Mouse (Mus musculus) embryonic facial prominence, embryonic 12.5 days (tissue): ENCODE data around the gene Tbc1d10a. TPM values are rescaled to one million over a fixed set of nuclear protein-coding genes. Genes with fewer than 3 reads are reported as not detected.

Experiments used
- ATAC-seq: fragments of 200-750 bp; cut with Nextera tagmentation; 2 replicates; pipeline ENCODE4 v1.8.0; 2017; ENCODE audit not compliant: insufficient number of reproducible peaks, insufficient read depth, low FRiP score, low TSS enrichment
- H3K27ac ChIP-seq: fragments of 300-500 bp; sonication (generic); 2 replicates; pipeline ENCODE4 v1.5.1; 2016; ENCODE audit warnings: mild to moderate bottlenecking
- H3K27me3 ChIP-seq: fragments of 300-500 bp; sonication (generic); 2 replicates; pipeline ENCODE4 v1.6.1; 2016; ENCODE audit warnings: mild to moderate bottlenecking, moderate library complexity
- H3K36me3 ChIP-seq: fragments of 300-500 bp; sonication (generic); 2 replicates; pipeline ENCODE4 v1.6.1; 2016; ENCODE audit warnings: mild to moderate bottlenecking
- H3K4me1 ChIP-seq: fragments of 300-500 bp; sonication (generic); 2 replicates; pipeline ENCODE4 v1.6.1; 2016
- H3K4me2 ChIP-seq: fragments of 300-500 bp; sonication (generic); replicated peaks from 2 replicates; pipeline ENCODE4 v1.6.1; 2016; ENCODE audit warnings: mild to moderate bottlenecking, moderate library complexity
- H3K4me3 ChIP-seq: fragments of 300-500 bp; sonication (generic); 2 replicates; pipeline ENCODE4 v1.5.1; 2016; ENCODE audit warnings: mild to moderate bottlenecking
- H3K9ac ChIP-seq: fragments of 300-500 bp; sonication (generic); 2 replicates; pipeline ENCODE4 v1.6.1; 2016; ENCODE audit warnings: mild to moderate bottlenecking, moderate library complexity
- H3K9me3 ChIP-seq: fragments of 300-500 bp; sonication (generic); 2 replicates; pipeline ENCODE4 v1.6.1; 2016; ENCODE audit warnings: mild to moderate bottlenecking, moderate library complexity
- WGBS: fragments of 180-500 bp; shearing (Covaris S2); methylation state at CpG from one replicate; pipeline ENCODE4 v1.1.7; 2016; 5-methylcytosine and 5-hydroxymethylcytosine counted together
- polyA plus RNA-seq: library from polyadenylated mRNA; unstranded; fragments of >200 nt; fragmentation: Nextera tagmentation; extraction: Ambion mirVana; gene quantifications from 2 replicates; pipeline ENCODE4 v1.2.1, GENCODE M21; 2016

Tbc1d10a gene
- 34.7 and 39.2 TPM in 2 replicates for polyA plus RNA-seq

DNA sequence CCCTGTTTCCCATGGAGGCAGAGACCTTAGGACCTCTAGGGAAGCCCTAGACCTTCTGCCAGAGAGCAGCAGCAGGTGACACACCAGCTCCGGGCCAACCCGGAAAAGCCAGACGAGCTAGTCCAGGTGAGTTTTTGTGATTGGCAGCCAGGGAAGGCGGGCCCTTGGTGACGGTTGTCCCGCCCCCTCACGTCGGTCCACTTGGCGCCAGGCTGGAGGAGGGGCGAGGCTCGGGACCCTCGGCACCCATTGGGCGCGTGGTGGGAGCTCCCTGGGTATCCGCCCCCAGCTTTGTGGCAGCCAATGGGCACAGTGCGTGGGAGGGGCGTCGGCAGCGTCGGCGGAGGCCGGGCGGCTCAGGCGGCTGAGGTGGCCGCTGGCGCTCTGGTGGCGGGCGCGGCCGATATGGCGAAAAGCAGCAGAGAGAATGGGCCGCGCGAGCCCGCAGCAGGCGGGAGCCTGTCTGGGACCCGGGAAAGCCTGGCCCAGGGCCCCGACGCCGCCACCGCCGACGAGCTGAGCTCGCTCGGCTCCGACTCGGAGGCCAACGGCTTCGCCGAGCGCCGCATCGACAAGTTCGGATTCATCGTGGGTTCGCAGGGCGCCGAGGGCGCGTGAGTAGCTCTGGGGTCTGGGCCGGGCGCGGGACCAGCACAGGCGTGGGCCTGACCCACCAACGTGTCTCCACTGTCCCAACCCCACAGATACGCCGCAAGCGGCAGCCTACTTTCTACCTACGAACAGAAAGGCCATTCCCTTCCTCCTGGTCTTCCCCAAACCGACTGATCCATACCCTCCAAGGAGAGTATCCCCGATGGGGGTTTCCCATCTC is at the start of gene Tbc1d10a:
Tbc1d10a (plus strand) TSS at position 304 of the 832 bp plus-strand sequence.
- peaks cover 15% of the 10 kb centered on the region for H3K36me3 ChIP-seq
- WGBS, result under 1% methylated on average over 56 of the region's 71 CpGs
- peak; percentile 97 for ATAC-seq

DNA sequence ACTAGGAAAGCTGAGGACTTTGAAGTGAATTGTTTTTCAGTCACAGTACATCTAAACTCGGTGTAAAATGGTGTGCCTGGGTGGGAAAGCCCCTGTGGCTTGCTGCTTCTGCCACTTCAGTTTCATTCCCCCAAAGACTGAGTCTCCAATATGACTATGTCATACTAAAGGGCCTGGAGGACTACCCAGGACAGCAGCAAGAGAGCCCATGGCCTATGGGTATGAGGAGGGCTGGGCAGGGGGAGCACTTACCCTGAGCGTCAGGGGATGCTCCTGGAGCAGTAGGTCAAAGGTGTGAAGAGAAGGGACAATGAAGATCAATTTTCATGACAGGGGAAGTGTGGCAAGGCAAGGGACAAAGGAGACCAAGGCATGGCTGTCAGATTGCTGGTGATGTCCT is 47.6 kb upstream of the Tbc1d10a start:
- Histone ChIP-seq H3K9ac (no peak overlapping the region), H3K27ac (no peak overlapping the region), H3K4me3 (no peak overlapping the region), H3K27me3 (no peaks in the 10 kb centered on the region), H3K9me3 (no peaks in the 10 kb centered on the region), H3K36me3 (peaks cover 67% of the 10 kb centered on the region), H3K4me1 (peaks cover 14% of the 10 kb centered on the region), H3K4me2 (no peak overlapping the region)
- WGBS, result 74% methylated on average over 2 of the region's 2 CpGs
- ATAC-seq, result no peak

More for the DNA sequence above, at the start of gene Tbc1d10a:
- no peaks in the 10 kb centered on the region for H3K27me3 ChIP-seq
- peaks cover 22% of the 10 kb centered on the region for H3K4me1 ChIP-seq
- H3K9me3 ChIP-seq, result no peaks in the 10 kb centered on the region
- peak within 1 kb of the TSS; percentile 87 for H3K9ac ChIP-seq
- H3K4me3 ChIP-seq, result peak within 1 kb of the TSS; percentile 85
- H3K27ac ChIP-seq, result peak within 1 kb of the TSS; percentile 65; the same call in 1 of the 2 replicates
- H3K4me2 ChIP-seq, result peak within 1 kb of the TSS; percentile 85

DNA sequence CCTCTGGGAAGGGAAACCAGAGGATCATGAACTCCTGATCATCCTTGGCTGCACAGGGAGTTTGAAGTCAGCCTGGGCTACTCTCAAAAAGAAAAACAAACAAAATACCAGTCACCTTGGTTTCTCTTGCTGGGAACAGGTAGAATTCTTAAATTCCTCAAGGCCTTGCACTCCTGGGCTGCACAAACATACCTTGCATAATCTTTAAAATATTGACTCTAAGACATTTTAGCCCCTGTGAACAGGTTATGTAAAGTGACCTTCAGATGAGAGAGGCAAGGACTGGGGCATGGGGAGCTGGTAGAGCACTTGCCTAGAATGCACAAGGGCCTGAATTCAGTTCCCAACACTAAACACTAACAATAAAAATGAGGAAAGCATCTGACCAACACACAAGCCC is 45.1 kb upstream of the Tbc1d10a start:
- Histone ChIP-seq H3K27ac (no peak overlapping the region), H3K4me2 (no peak overlapping the region), H3K4me3 (no peak overlapping the region), H3K36me3 (peaks cover 81% of the 10 kb centered on the region), H3K27me3 (no peaks in the 10 kb centered on the region), H3K9me3 (no peaks in the 10 kb centered on the region), H3K4me1 (peaks cover 4% of the 10 kb centered on the region), H3K9ac (no peak overlapping the region)
- no peak for ATAC-seq

DNA sequence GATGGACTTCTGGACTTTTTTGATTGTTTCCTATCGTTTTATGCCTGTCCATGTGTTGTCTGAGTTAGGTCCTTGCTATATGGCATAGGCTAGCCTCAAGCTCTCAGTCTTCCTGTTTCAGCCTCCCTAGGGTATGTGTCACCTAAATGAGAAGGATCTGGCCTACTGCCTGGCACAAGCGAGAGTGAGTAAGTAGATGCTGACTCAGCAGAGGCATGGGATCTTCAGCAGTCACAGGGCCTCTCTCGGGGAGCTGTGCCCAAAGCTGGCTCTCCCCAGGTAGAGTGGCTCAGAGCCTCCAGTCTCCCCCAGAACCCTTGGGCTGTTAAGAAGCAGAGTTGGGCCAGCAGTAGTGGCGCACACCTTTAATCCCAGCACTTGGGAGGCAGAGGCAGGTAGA is 44.2 kb upstream of the Tbc1d10a start:
- H3K4me3 ChIP-seq, result no peak overlapping the region
- H3K4me2 ChIP-seq, result no peak overlapping the region
- H3K27ac ChIP-seq, result no peak overlapping the region
- H3K9ac ChIP-seq, result no peak overlapping the region
- no peaks in the 10 kb centered on the region for H3K4me1 ChIP-seq
- 85% methylated on average over 4 of the region's 4 CpGs for WGBS
- H3K27me3 ChIP-seq, result no peaks in the 10 kb centered on the region
- H3K9me3 ChIP-seq, result no peaks in the 10 kb centered on the region
- ATAC-seq, result no peak
- peaks cover 77% of the 10 kb centered on the region for H3K36me3 ChIP-seq

DNA sequence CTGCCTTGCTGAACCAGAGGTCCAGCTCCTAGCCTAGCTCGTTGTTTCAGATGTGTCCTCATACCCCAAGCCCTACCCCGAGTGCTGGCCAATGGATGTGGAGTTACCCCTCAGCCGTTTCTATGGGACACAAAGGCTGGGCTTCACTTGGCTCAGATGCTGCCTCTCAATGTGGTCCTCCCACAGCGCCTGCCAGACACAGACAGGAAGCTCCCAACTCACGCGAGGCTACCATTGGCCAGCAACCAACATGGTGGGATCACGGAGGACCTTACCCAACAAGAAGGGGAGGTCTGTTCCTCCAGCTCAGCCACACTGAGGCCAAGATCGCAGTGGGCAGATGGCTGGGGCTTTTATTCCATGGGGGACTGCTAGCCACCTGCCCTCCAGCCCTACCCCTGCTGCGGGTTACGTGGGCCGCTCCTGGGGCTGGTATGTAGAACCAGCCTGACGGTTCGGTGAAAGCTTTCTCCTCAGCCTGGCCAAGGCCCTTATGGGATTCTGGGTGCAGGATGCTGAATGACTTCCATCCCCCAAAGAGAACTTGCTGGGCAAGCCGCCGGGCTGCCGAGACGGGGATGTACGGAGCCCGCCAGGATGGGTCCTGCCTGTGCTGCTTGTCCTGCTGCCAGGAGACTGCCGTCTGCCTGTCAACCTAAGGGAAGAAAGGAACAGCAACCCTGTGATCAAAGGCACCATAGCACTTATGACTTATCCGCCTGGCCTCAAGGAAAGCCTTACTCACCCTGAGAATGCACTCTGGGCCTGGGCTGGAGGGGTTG is 43.1 kb upstream of the Tbc1d10a start:
- no peak overlapping the region for H3K9ac ChIP-seq
- no peak overlapping the region for H3K27ac ChIP-seq
- no peaks in the 10 kb centered on the region for H3K27me3 ChIP-seq
- peaks cover 72% of the 10 kb centered on the region for H3K36me3 ChIP-seq
- H3K4me1 ChIP-seq, result no peaks in the 10 kb centered on the region
- no peaks in the 10 kb centered on the region for H3K9me3 ChIP-seq
- no peak for ATAC-seq
- H3K4me2 ChIP-seq, result no peak overlapping the region
- no peak overlapping the region for H3K4me3 ChIP-seq
- 90% methylated on average over 21 of the region's 21 CpGs for WGBS

DNA sequence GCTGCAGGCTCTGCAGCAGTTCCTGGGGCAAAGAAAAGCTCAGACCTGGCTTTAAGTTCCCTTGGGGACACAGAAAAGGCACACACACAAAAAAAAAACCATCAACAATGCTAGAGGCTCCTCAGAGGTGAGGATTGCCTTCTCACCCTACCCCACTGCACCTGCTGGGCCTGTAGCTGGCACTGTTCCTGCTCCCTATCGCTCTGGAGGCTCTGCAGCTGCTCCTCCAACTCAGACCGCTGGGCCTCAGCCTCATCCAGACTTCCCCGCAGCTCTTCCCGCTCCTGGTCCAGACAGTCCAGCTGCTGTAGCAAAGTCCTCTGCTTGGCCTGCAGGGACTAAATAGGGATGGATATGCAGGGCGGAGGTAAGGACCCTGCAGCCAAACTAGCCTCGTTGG is 40.2 kb upstream of the Tbc1d10a start:
- no peak for ATAC-seq
- Histone ChIP-seq H3K9me3 (no peaks in the 10 kb centered on the region), H3K27ac (no peak overlapping the region), H3K36me3 (peaks cover 58% of the 10 kb centered on the region), H3K27me3 (no peaks in the 10 kb centered on the region), H3K4me2 (no peak overlapping the region), H3K4me3 (no peak overlapping the region), H3K9ac (no peak overlapping the region), H3K4me1 (no peaks in the 10 kb centered on the region)
- WGBS, result 79% methylated on average over 6 of the region's 6 CpGs

DNA sequence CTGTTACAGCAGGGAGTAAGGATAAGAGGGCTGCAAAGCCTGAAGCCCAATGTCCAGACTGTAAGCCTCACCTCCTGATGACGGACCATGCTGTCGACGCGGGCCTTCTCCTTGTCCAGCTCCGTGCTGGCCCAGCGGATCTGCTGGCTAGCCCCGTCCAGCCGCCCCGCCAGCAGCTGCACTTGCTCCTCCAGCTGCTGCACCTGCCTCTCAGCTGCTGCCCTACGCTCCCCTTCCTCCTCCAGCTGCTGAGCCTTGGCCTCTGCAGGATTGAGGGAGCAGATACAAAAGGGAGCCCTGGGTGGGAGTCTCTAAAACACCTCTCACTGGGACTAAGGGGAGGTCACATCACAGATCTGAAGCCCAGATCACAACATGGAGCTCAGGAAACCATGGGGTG is 39.5 kb upstream of the Tbc1d10a start:
- Histone ChIP-seq H3K36me3 (peaks cover 50% of the 10 kb centered on the region), H3K27ac (no peak overlapping the region), H3K9me3 (no peaks in the 10 kb centered on the region), H3K4me1 (no peaks in the 10 kb centered on the region), H3K4me2 (no peak overlapping the region), H3K27me3 (no peaks in the 10 kb centered on the region), H3K9ac (no peak overlapping the region), H3K4me3 (no peak overlapping the region)
- WGBS, result 86% methylated on average over 10 of the region's 10 CpGs
- no peak for ATAC-seq

DNA sequence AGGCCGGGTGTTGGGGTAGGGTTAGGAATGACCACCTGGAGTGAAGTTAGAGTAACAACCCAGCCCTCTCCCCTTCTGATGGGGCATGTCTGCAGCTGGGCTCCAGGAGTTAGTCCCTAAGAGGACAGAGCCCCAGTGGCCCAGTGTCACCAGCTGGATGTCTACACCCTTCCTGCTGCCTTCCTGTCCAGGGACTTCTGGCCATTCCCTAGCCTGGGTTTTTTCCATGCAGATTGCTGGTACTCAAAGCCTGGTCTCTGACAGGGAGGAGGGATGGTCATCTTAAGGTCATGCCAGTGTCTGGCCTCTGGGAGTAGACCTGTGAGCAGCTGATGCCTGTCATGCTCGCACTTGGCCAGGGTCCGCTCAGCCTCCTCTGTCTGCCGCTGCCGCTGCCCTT is 38.5 kb upstream of the Tbc1d10a start:
- Histone ChIP-seq H3K9me3 (no peaks in the 10 kb centered on the region), H3K4me3 (no peak overlapping the region), H3K4me1 (no peaks in the 10 kb centered on the region), H3K4me2 (no peak overlapping the region), H3K27ac (no peak overlapping the region), H3K36me3 (peaks cover 40% of the 10 kb centered on the region), H3K9ac (no peak overlapping the region), H3K27me3 (no peaks in the 10 kb centered on the region)
- ATAC-seq, result no peak
- 81% methylated on average over 5 of the region's 5 CpGs for WGBS

DNA sequence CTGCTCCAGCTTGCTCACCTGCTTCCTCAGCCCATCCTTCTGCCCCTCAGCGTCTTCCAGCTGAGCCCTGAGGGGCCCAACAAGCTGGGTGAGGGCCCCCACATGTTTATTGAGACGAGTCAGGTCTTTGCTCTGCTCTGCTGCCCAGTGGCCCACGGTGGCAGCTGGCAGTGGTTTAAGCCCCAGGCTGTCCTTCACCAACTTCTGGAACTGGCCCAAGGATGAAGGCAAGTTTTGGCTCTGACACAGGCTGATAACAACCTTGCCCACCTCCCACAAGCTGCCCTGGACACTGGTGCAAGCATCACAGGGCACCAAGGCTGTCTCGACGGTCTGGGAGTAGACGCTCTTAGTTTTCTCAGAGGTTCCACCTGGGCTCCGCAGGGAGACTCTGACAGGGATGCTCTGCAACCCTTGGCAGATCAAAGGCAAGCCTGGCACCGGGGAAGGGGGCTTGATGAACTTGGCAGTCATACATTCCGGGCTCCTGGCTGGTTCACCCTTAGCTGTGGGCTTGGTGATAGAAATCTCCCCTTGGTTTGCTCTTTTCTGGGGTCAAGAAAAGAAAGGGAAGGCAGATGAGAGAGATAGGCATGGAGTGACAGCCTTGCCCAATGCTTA is 37.9 kb upstream of the Tbc1d10a start:
- H3K4me3 ChIP-seq, result no peak overlapping the region
- no peaks in the 10 kb centered on the region for H3K27me3 ChIP-seq
- no peaks in the 10 kb centered on the region for H3K9me3 ChIP-seq
- peaks cover 35% of the 10 kb centered on the region for H3K36me3 ChIP-seq
- no peak overlapping the region for H3K27ac ChIP-seq
- no peaks in the 10 kb centered on the region for H3K4me1 ChIP-seq
- no peak overlapping the region for H3K4me2 ChIP-seq
- no peak overlapping the region for H3K9ac ChIP-seq
- no peak for ATAC-seq
- 84% methylated on average over 9 of the region's 9 CpGs for WGBS

DNA sequence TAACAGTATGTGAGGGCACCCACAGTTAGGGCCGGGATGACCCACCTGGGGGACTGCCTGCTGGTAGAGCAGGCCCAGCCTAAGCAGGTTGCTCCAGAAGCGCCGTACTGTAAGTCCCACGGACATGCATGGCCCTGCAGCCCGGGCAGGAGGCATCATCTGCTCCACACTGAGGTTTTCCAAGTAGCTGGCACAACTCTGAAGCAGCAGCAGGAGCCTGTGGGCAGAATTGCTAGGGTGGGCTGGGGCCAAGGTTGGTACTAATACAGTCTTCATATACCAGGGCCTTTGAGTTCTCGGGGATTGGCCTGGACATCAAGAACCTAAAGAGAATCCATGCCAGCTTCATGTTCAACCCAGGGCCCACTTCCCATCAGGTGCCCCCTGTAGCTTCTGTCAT is 36.7 kb upstream of the Tbc1d10a start:
- H3K27ac ChIP-seq, result no peak overlapping the region
- no peak overlapping the region for H3K4me2 ChIP-seq
- 94% methylated on average over 6 of the region's 6 CpGs for WGBS
- H3K4me3 ChIP-seq, result no peak overlapping the region
- peaks cover 25% of the 10 kb centered on the region for H3K36me3 ChIP-seq
- no peaks in the 10 kb centered on the region for H3K27me3 ChIP-seq
- H3K9me3 ChIP-seq, result no peaks in the 10 kb centered on the region
- no peaks in the 10 kb centered on the region for H3K4me1 ChIP-seq
- ATAC-seq, result no peak
- no peak overlapping the region for H3K9ac ChIP-seq

DNA sequence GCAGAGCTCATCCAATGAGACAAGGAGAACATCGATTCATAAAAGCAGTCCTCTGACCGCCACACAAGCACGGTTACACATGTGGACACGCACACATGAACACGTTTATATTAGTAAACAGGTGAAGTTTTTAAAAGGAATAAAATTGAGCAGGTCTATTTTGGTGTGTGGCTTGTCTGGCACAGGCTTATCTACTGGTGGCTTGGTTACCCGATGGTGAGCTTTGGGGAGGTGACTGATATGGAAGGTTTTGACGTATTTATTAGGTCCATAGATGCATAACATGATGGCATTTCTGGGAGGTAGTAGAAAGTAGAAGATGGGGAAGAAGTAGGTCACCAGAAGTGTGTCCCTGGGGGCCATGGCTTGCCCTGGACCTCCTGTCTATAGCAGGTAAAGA is 32.9 kb upstream of the Tbc1d10a start:
- Histone ChIP-seq H3K4me2 (no peak overlapping the region), H3K4me1 (no peaks in the 10 kb centered on the region), H3K9ac (no peak overlapping the region), H3K27ac (no peak overlapping the region), H3K4me3 (no peak overlapping the region), H3K9me3 (no peaks in the 10 kb centered on the region), H3K27me3 (no peaks in the 10 kb centered on the region), H3K36me3 (0 out of 2 replicates have a peak, but pooled peaks cover 10% of the 10 kb centered on the region)
- WGBS, result 92% methylated on average over 7 of the region's 7 CpGs
- ATAC-seq, result no peak
